ENCODE assay signal across 9 mouse cellular contexts in genomic region chr10:116199035-116199434, GRCm38 (mm10).
DNase-seq lines count a peak whose midpoint lies in the region; ATAC-seq and TF ChIP-seq lines count a peak whose summit lies in the region.
"Had no signal": no experiment of that assay in that cellular context is flagged by ENCODE, and none has a peak within 500 bp of the region (broad histone marks: within the 10 kb centered on the region; RNA-seq: fewer than 3 reads in every experiment).

No protein-coding gene starts in this region.

- no peak overlapping the region for H3K9ac ChIP-seq in hindbrain, embryonic 14.5 days
- H3K9ac ChIP-seq in hindbrain, embryonic 16.5 days (ENCODE audit: low read depth, low read length) = no peak overlapping the region
- no peak overlapping the region for H3K9ac ChIP-seq in hindbrain, postnatal 0 days (replicated peaks; ENCODE audit: low read length)

- WGBS in hindbrain, embryonic 14.5 days = 22% methylated on average over 5 of the region's 5 CpGs
- 23% methylated on average over 5 of the region's 5 CpGs for WGBS in hindbrain, embryonic 16.5 days
- 26% methylated on average over 5 of the region's 5 CpGs for WGBS in hindbrain, postnatal 0 days

- DNase-seq in hindbrain, embryonic 14.5 days (ENCODE audit: low spot score) = peak; percentile 72
- DNase-seq in A20 (ENCODE audit: low read depth, low spot score) = peak; percentile 48
- peak; percentile 72 for DNase-seq in MN1 (ENCODE audit: low spot score)
- peak; percentile 68 for DNase-seq in hindbrain, postnatal 0 days (ENCODE audit: low spot score)
- no peak for DNase-seq in ovary, postnatal 10 days (ENCODE audit: low spot score)
- no peak for DNase-seq in gastrocnemius, postnatal 36 days
- DNase-seq in ovary, postnatal 36 days (ENCODE audit: low spot score) = no peak

- H3K4me3 ChIP-seq in hindbrain, embryonic 14.5 days (replicated peaks; ENCODE audit: low read length) = no peak overlapping the region
- no peak overlapping the region for H3K4me3 ChIP-seq in hindbrain, embryonic 16.5 days (ENCODE audit: low read length)
- H3K4me3 ChIP-seq in hindbrain, postnatal 0 days (ENCODE audit: low read length) = no peak overlapping the region
- H3K4me3 ChIP-seq: megakaryocyte, embryonic 14.5 days had no signal

- no peak overlapping the region for H3K27ac ChIP-seq in hindbrain, embryonic 14.5 days
- no peak overlapping the region for H3K27ac ChIP-seq in hindbrain, embryonic 16.5 days (ENCODE audit: low read depth, low read length)
- H3K27ac ChIP-seq in hindbrain, postnatal 0 days = no peak overlapping the region

- no peaks in the 10 kb centered on the region for H3K27me3 ChIP-seq in hindbrain, embryonic 14.5 days (ENCODE audit: control insufficient read depth, insufficient read depth, low read length)
- no peaks in the 10 kb centered on the region for H3K27me3 ChIP-seq in hindbrain, embryonic 16.5 days (replicated peaks; ENCODE audit: control insufficient read depth, insufficient read depth, low read length)
- no peaks in the 10 kb centered on the region for H3K27me3 ChIP-seq in hindbrain, postnatal 0 days (ENCODE audit: insufficient read depth, low read length)

- no peaks in the 10 kb centered on the region for H3K4me1 ChIP-seq in hindbrain, embryonic 14.5 days (replicated peaks; ENCODE audit: control insufficient read depth, insufficient read depth, low read length)
- H3K4me1 ChIP-seq in hindbrain, embryonic 16.5 days (ENCODE audit: control insufficient read depth, insufficient read depth, low read depth, low read length) = no peaks in the 10 kb centered on the region
- no peaks in the 10 kb centered on the region for H3K4me1 ChIP-seq in hindbrain, postnatal 0 days (ENCODE audit: insufficient read depth, low read length)
- H3K4me1 ChIP-seq: megakaryocyte, embryonic 14.5 days had no signal

- ATAC-seq in hindbrain, embryonic 14.5 days (ENCODE audit: low FRiP score) = no peak
- no peak for ATAC-seq in hindbrain, embryonic 16.5 days
- no peak for ATAC-seq in hindbrain, postnatal 0 days

- H3K36me3 ChIP-seq in hindbrain, embryonic 14.5 days (replicated peaks; ENCODE audit: control insufficient read depth, insufficient read depth) = no peaks in the 10 kb centered on the region
- no peaks in the 10 kb centered on the region for H3K36me3 ChIP-seq in hindbrain, embryonic 16.5 days (ENCODE audit: control insufficient read depth, insufficient read depth, low read length)
- H3K36me3 ChIP-seq in hindbrain, postnatal 0 days (ENCODE audit: insufficient read depth, low read length) = no peaks in the 10 kb centered on the region

- intact Hi-C loops in gastrocnemius, postnatal 36 days (cut with DNase I) = loop anchor here (10.0 kb wide), 2 partner anchors 484 to 804 kb away; no protein-coding TSS in a partner anchor

- no peak overlapping the region for H3K4me2 ChIP-seq in hindbrain, embryonic 14.5 days (replicated peaks)
- H3K4me2 ChIP-seq in hindbrain, embryonic 16.5 days (ENCODE audit: low read length) = no peak overlapping the region
- H3K4me2 ChIP-seq in hindbrain, postnatal 0 days (ENCODE audit: low read depth, low read length) = no peak overlapping the region

- TF ChIP-seq CTCF in hindbrain, postnatal 0 days (IDR thresholded peaks at IDR 0.05; ENCODE audit: low read depth) = peak; percentile 82

- H3K9me3 ChIP-seq in hindbrain, embryonic 14.5 days (ENCODE audit: control insufficient read depth, low read length) = no peaks in the 10 kb centered on the region
- no peaks in the 10 kb centered on the region for H3K9me3 ChIP-seq in hindbrain, embryonic 16.5 days (ENCODE audit: control insufficient read depth, low read length)
- no peaks in the 10 kb centered on the region for H3K9me3 ChIP-seq in hindbrain, postnatal 0 days (ENCODE audit: low read length)
- H3K9me3 ChIP-seq: megakaryocyte, embryonic 14.5 days had no signal

Comparison
In these comparisons a context has a peak if more than half of its experiments do, and no peak if none do; other contexts are left out.
1. DNase-seq: peak in hindbrain, embryonic 14.5 days (single experiment), A20 (single experiment), MN1 (single experiment) and hindbrain, postnatal 0 days (single experiment); none in ovary, postnatal 10 days (single experiment), gastrocnemius, postnatal 36 days (0 of 2) and ovary, postnatal 36 days (single experiment).